Comparison of ENCODE assay signal across 21 mouse cellular contexts in genomic region chr13:56566336-56566735, GRCm38 (mm10). TPM values are rescaled to one million over a fixed set of nuclear protein-coding genes. Genes with fewer than 3 reads are reported as not detected.
DNase-seq lines count a peak whose midpoint lies in the region; ATAC-seq lines count a peak whose summit lies in the region.
"Had no signal": no experiment of that assay in that cellular context is flagged by ENCODE, and none has a peak within 500 bp of the region (broad histone marks: within the 10 kb centered on the region; RNA-seq: fewer than 3 reads in every experiment).

No protein-coding gene starts in this region.

- no peaks in the 10 kb centered on the region for H3K36me3 ChIP-seq in heart, embryonic 10.5 days
- H3K36me3 ChIP-seq in lung, embryonic 16.5 days (ENCODE audit: control insufficient read depth, insufficient read depth, low read length) = no peaks in the 10 kb centered on the region
- H3K36me3 ChIP-seq: liver, embryonic 13.5 days; midbrain, embryonic 12.5 days had no signal

- peaks cover 5% of the 10 kb centered on the region; the same call in 1 of the 2 replicates for H3K4me1 ChIP-seq in heart, embryonic 10.5 days
- H3K4me1 ChIP-seq in lung, embryonic 16.5 days (replicated peaks; ENCODE audit: control insufficient read depth, insufficient read depth, low read length) = no peaks in the 10 kb centered on the region; the same call in 1 of the 2 replicates
- H3K4me1 ChIP-seq: midbrain, embryonic 12.5 days had no signal

- no peaks in the 10 kb centered on the region for H3K27me3 ChIP-seq in heart, embryonic 10.5 days (ENCODE audit: insufficient read depth, poor library complexity, severe bottlenecking)
- no peaks in the 10 kb centered on the region for H3K27me3 ChIP-seq in lung, embryonic 16.5 days (ENCODE audit: control insufficient read depth, insufficient read depth, low read depth, low read length)
- H3K27me3 ChIP-seq: liver, embryonic 13.5 days; midbrain, embryonic 12.5 days had no signal

- H3K9ac ChIP-seq in lung, embryonic 16.5 days (ENCODE audit: low read length) = no peak overlapping the region
- H3K9ac ChIP-seq: liver, embryonic 13.5 days; midbrain, embryonic 12.5 days had no signal

- DNase-seq in embryo, embryonic 11 days = peak; percentile 41
- DNase-seq in embryo, embryonic 10 days (ENCODE audit: low spot score) = no peak
- peak; percentile 31 to 46 for DNase-seq in heart, adult 18-20 months
- DNase-seq in heart, embryonic 10.5 days (ENCODE audit: low spot score) = no peak
- DNase-seq in lung, postnatal 4 days = no peak
- peak; percentile 43 for DNase-seq in forelimb bud, embryonic 11.5 days (ENCODE audit: low read depth, low spot score)
- no peak for DNase-seq in ovary, adult 18-20 months (ENCODE audit: low spot score)
- DNase-seq: adrenal gland, postnatal 14 days; cerebellum, adult 9-11 months; kidney, postnatal 14 days; liver, embryonic 13.5 days; lung, postnatal 36 days had no signal

- ATAC-seq in lung, embryonic 16.5 days (ENCODE audit: low read depth) = no peak

- no peak overlapping the region for H3K27ac ChIP-seq in heart, embryonic 10.5 days
- H3K27ac ChIP-seq in lung, embryonic 16.5 days (ENCODE audit: low read length) = peak overlapping the region; percentile 43; the same call in 1 of the 2 replicates
- H3K27ac ChIP-seq: liver, embryonic 13.5 days; midbrain, embryonic 12.5 days had no signal

- no peaks in the 10 kb centered on the region for H3K9me3 ChIP-seq in heart, embryonic 10.5 days
- H3K9me3 ChIP-seq in lung, embryonic 16.5 days (ENCODE audit: control insufficient read depth, low read length) = no peaks in the 10 kb centered on the region
- H3K9me3 ChIP-seq: liver, embryonic 13.5 days; midbrain, embryonic 12.5 days had no signal

- H3K4me2 ChIP-seq in lung, embryonic 16.5 days (ENCODE audit: low read depth, low read length) = no peak overlapping the region
- H3K4me2 ChIP-seq: liver, embryonic 13.5 days; midbrain, embryonic 12.5 days had no signal

- 74% methylated on average over 10 of the region's 10 CpGs for WGBS in heart, embryonic 10.5 days
- WGBS in lung, embryonic 16.5 days = 59% methylated on average over 10 of the region's 10 CpGs

- H3K4me3 ChIP-seq in heart, embryonic 10.5 days = no peak overlapping the region
- H3K4me3 ChIP-seq in lung, embryonic 16.5 days (ENCODE audit: low read length) = no peak overlapping the region
- H3K4me3 ChIP-seq: liver, embryonic 13.5 days; midbrain, embryonic 12.5 days had no signal

RNA-seq across cellular contexts. Expression of gene Lect2, which starts 18.0 kb away (rescaled TPM):
- not detected for total RNA-seq in heart, adult 18-20 months (2021)
- polyA plus RNA-seq in heart, embryonic 10.5 days (2016; fragmentation: Nextera tagmentation; extraction: Ambion mirVana) = 0.41 and 8.8 TPM in 2 replicates
- polyA plus RNA-seq in lung, embryonic 16.5 days (2015; fragmentation: Nextera tagmentation; extraction: Ambion mirVana) = 0.70 TPM in 1 of 2 replicates, not detected in the other
- total RNA-seq: CH12.LX; granulocyte monocyte progenitor cell, adult 5-6 weeks; hematopoietic stem cell, adult 5-6 weeks; layer of hippocampus, postnatal 10 days; left cerebral cortex, postnatal 14 days had no signal
- polyA plus RNA-seq: midbrain, embryonic 12.5 days; neural tube, embryonic 11.5 days; urinary bladder, adult 2 months had no signal

RNA-seq across cellular contexts. Expression of gene Tgfbi, which starts 43.0 kb away (rescaled TPM):
- 10 to 100 TPM; 19.5 to 22.9 TPM for total RNA-seq in heart, adult 18-20 months (2021)
- polyA plus RNA-seq in heart, embryonic 10.5 days (2016; fragmentation: Nextera tagmentation; extraction: Ambion mirVana) = 50.4 and 66.2 TPM in 2 replicates
- 175 and 183 TPM in 2 replicates for polyA plus RNA-seq in lung, embryonic 16.5 days (2015; fragmentation: Nextera tagmentation; extraction: Ambion mirVana)
- total RNA-seq: CH12.LX had no signal

RNA-seq across cellular contexts. Expression of gene Fbxl21, which starts 44.1 kb away (rescaled TPM):
- under 1 TPM; 0.74 to 0.87 TPM for total RNA-seq in heart, adult 18-20 months (2021)
- polyA plus RNA-seq in heart, embryonic 10.5 days (2016; fragmentation: Nextera tagmentation; extraction: Ambion mirVana) = 1.1 TPM in 2 replicates
- 0.77 and 1.2 TPM in 2 replicates for polyA plus RNA-seq in lung, embryonic 16.5 days (2015; fragmentation: Nextera tagmentation; extraction: Ambion mirVana)
- total RNA-seq: CH12.LX had no signal

Comparison
In these comparisons a context has a peak if more than half of its experiments do, and no peak if none do; other contexts are left out.
1. DNase-seq: peak in embryo, embryonic 11 days (single experiment), heart, adult 18-20 months (2 of 2) and forelimb bud, embryonic 11.5 days (single experiment); none in embryo, embryonic 10 days (single experiment), heart, embryonic 10.5 days (single experiment), lung, postnatal 4 days (0 of 2) and ovary, adult 18-20 months (single experiment).